Mouse (Mus musculus): ENCODE measurements around the gene Epha5. TPM values are rescaled to one million over a fixed set of nuclear protein-coding genes. Genes with fewer than 3 reads are reported as not detected.

Gene Epha5
- polyA plus RNA-seq, 1 experiment from 2014 or later = 64.1 TPM

DNA sequence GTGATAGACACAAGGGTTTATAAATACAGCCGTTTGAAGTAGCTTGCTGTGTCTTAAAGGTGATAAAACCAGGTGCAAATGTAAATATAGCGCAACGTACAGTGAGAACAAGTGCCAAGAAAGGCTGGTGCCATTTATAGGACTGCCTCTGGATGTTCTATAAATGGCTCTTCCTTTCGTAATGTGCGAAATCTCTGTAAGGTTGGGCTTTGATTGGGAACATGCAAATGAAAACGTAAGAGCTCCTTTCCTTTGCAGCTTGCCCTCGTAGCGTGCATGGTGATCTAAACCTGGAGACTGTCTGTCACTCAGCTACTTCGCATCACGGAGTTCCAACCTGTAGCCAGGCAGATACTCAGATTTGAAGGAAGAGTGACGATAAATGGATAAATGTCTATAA, 321.2 kb downstream of the Epha5 start:
- WGBS = 84% methylated on average over 11 of the region's 11 CpGs
- no peaks in the 10 kb centered on the region for H3K9me3 ChIP-seq (replicated peaks; ENCODE audit: control insufficient read depth, low read length, poor library complexity, severe bottlenecking)
- ATAC-seq = no peak

DNA sequence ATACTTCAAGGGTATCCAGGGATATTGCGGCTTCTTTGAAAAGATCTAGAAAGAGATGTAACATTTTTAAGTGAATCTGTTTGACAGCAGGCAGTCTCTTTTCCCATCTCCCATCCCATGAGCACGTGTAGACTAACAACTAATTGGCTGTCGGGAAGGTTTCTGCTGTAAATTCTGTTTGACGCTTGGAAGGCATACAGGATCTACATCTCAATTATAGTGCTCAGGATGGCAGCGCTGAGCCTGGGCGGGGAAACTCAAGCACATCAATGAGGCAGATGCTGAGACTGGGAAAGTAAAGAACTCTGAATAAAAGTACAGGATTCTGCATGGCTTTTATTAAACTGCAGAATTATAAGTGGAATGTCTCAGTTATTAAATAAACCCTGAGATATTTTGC, 335.9 kb downstream of the Epha5 start:
- Histone ChIP-seq H3K36me3 (ENCODE audit: control insufficient read depth, insufficient read depth, low read length) (no peaks in the 10 kb centered on the region), H3K9ac (ENCODE audit: low read depth, low read length) (no peak overlapping the region), H3K4me2 (ENCODE audit: low read length) (no peak overlapping the region), H3K27ac (ENCODE audit: low read length) (no peak overlapping the region), H3K4me1 (ENCODE audit: control insufficient read depth, insufficient read depth, low read length) (no peaks in the 10 kb centered on the region), H3K27me3 (ENCODE audit: control insufficient read depth, insufficient read depth, low read depth, low read length) (no peaks in the 10 kb centered on the region), H3K4me3 (ENCODE audit: low read depth, low read length) (no peak overlapping the region), H3K9me3 (replicated peaks; ENCODE audit: control insufficient read depth, low read length, poor library complexity, severe bottlenecking) (no peaks in the 10 kb centered on the region)
- 37% methylated on average over 6 of the region's 6 CpGs for WGBS
- peak; percentile 92 for ATAC-seq

More for the DNA sequence above, 321.2 kb downstream of the Epha5 start:
- Histone ChIP-seq H3K4me2 (ENCODE audit: low read length) (no peak overlapping the region), H3K27ac (ENCODE audit: low read length) (no peak overlapping the region), H3K4me3 (ENCODE audit: low read depth, low read length) (no peak overlapping the region), H3K4me1 (ENCODE audit: control insufficient read depth, insufficient read depth, low read length) (no peaks in the 10 kb centered on the region), H3K27me3 (ENCODE audit: control insufficient read depth, insufficient read depth, low read depth, low read length) (no peaks in the 10 kb centered on the region), H3K9ac (ENCODE audit: low read depth, low read length) (no peak overlapping the region), H3K36me3 (ENCODE audit: control insufficient read depth, insufficient read depth, low read length) (no peaks in the 10 kb centered on the region)

DNA sequence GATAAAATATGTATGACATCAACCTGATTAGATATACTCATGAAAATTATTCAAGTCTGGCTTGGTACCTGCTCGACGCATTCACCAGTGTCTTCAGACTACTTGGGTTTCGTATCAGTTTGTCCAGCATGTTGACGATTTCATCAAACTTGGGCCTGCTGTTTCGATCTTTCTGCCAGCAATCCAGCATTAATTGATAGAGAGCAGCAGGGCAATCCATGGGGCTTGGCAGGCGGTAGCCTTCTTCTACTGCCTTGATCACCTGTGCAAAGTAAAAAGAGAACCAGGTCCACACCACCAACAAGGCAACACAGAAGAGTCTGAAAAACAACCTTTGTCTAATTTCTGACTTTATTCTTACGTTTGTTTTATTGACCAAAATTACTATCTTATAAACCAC, 346.2 kb downstream of the Epha5 start:
- ATAC-seq = no peak
- no peaks in the 10 kb centered on the region for H3K4me1 ChIP-seq (ENCODE audit: control insufficient read depth, insufficient read depth, low read length)
- no peak overlapping the region for H3K9ac ChIP-seq (ENCODE audit: low read depth, low read length)
- H3K36me3 ChIP-seq (ENCODE audit: control insufficient read depth, insufficient read depth, low read length) = peaks cover 5% of the 10 kb centered on the region; the same call in 1 of the 2 replicates
- H3K27ac ChIP-seq (ENCODE audit: low read length) = no peak overlapping the region
- no peaks in the 10 kb centered on the region for H3K27me3 ChIP-seq (ENCODE audit: control insufficient read depth, insufficient read depth, low read depth, low read length)
- H3K4me2 ChIP-seq (ENCODE audit: low read length) = no peak overlapping the region
- H3K9me3 ChIP-seq (replicated peaks; ENCODE audit: control insufficient read depth, low read length, poor library complexity, severe bottlenecking) = no peaks in the 10 kb centered on the region; the same call in 1 of the 2 replicates
- H3K4me3 ChIP-seq (ENCODE audit: low read depth, low read length) = no peak overlapping the region
- WGBS = 81% methylated on average over 7 of the region's 7 CpGs

DNA sequence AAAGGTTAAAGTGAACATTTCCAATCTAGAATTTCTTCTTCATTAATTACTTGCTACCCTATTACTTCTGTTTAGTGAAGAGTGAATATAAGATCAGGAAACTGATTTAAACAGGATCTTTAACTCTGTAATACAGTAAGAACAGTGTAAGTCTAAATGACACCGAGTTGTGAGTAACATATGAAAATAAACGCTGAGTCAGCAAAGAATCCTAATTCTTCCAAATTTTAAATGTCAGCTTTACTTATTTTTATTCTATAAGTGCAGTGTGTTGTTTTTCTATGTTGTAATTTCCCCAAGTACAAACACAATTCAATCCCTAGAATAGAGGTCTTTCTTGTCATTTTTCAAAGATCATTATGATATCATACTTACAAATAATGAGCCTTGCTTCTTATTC, 363.3 kb downstream of the Epha5 start:
- Histone ChIP-seq H3K9me3 (replicated peaks; ENCODE audit: control insufficient read depth, low read length, poor library complexity, severe bottlenecking) (no peaks in the 10 kb centered on the region), H3K4me1 (ENCODE audit: control insufficient read depth, insufficient read depth, low read length) (no peaks in the 10 kb centered on the region), H3K27me3 (ENCODE audit: control insufficient read depth, insufficient read depth, low read depth, low read length) (no peaks in the 10 kb centered on the region), H3K36me3 (ENCODE audit: control insufficient read depth, insufficient read depth, low read length) (no peaks in the 10 kb centered on the region), H3K4me3 (ENCODE audit: low read depth, low read length) (no peak overlapping the region), H3K27ac (ENCODE audit: low read length) (no peak overlapping the region), H3K9ac (ENCODE audit: low read depth, low read length) (no peak overlapping the region), H3K4me2 (ENCODE audit: low read length) (no peak overlapping the region)
- 89% methylated on average over 2 of the region's 2 CpGs for WGBS
- ATAC-seq = no peak

DNA sequence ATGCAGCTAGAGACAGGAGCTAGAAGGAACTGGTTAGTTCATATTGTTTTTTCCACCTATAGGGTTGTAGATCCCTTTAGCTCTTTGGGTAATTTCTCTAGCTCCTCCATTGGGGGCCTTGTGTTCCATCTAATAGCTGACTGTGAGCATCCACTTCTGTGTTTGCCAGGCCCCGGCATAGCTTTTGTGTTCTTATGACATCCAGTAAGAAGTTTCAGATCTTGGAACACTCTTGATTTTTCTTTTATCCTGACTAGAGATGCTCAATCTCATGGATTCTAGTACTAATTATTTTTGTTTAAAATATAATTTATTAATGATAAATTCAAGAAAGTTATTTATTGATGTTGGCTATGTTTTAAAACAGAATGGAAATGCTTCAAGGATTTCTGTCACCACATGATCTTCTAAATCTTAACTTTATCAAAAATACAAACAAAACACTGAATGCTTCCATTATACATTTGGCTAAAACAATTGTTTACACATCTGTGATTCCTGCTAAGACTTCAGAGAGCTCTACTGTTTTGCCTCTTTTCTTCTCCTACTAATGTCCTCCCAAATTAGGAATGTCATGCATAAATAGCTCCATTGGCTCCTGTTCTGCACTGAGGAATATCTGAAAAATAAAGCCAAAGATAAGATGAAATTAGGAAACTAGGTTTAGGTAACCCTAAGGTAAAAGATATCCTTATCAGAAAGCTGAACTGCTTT, 379.8 kb downstream of the Epha5 start:
- H3K9me3 ChIP-seq (replicated peaks; ENCODE audit: control insufficient read depth, low read length, poor library complexity, severe bottlenecking) = no peaks in the 10 kb centered on the region
- H3K36me3 ChIP-seq (ENCODE audit: control insufficient read depth, insufficient read depth, low read length) = no peaks in the 10 kb centered on the region
- H3K4me3 ChIP-seq (ENCODE audit: low read depth, low read length) = no peak overlapping the region
- no peaks in the 10 kb centered on the region for H3K27me3 ChIP-seq (ENCODE audit: control insufficient read depth, insufficient read depth, low read depth, low read length)
- no peak for ATAC-seq
- no peaks in the 10 kb centered on the region for H3K4me1 ChIP-seq (ENCODE audit: control insufficient read depth, insufficient read depth, low read length)
- no peak overlapping the region for H3K9ac ChIP-seq (ENCODE audit: low read depth, low read length)
- 97% methylated on average over 1 of the region's 1 CpGs for WGBS
- no peak overlapping the region for H3K4me2 ChIP-seq (ENCODE audit: low read length)
- no peak overlapping the region for H3K27ac ChIP-seq (ENCODE audit: low read length)
